Mouse (Mus musculus) left cerebral cortex, postnatal 36 days (tissue): ENCODE measurements around the gene Phlpp2. TPM values are rescaled to one million over a fixed set of nuclear protein-coding genes. Genes with fewer than 3 reads are reported as not detected.
"Not testable (repeated sequence)": the region's sequence is repeated elsewhere in the genome, so short reads cannot be mapped to it uniquely, and the experiment has no call there.

Experiments
- DNase-seq, 2 experiments: peaks; one replicate each; pipeline ENCODE4 v3.0.0; 2021 to 2022; ENCODE audit warnings: low spot score in 2 of 2, mixed read lengths in 1 of 2
- intact Hi-C: fragments of 180-260 bp; cut with DNase I; formaldehyde crosslinking; loops from one replicate; pipeline ENCODE4 v1.15.1; 2025
- total RNA-seq, 2 experiments: library from RNA; stranded (reverse); gene quantifications; 2 replicates each; pipeline ENCODE4 v1.2.3; 2021

The Phlpp2 gene
- total RNA-seq = 10 to 100 TPM; 31.9 to 39.3 TPM

- intact Hi-C loops = loop anchor here (5.0 to 10.0 kb wide), 2 partner anchors 49 to 153 kb away; no protein-coding TSS in a partner anchor
- peak; percentile 93 for DNase-seq
Measured at GRCm38 (mm10) chr8:109868003-109868679, at the start of gene Phlpp2. Phlpp2 (plus strand) TSS chr8:109868542.

GRCm38 (mm10) chr8:109823561-109823960 lies 44.8 kb upstream of the Phlpp2 start:
- no peak for DNase-seq
- intact Hi-C loops = no loop called here

- intact Hi-C loops = no loop called here
- DNase-seq = no peak
Measured at GRCm38 (mm10) chr8:109839822-109840221, 28.5 kb upstream of the Phlpp2 start.

- intact Hi-C loops = no loop called here
- no peak for DNase-seq
Measured at GRCm38 (mm10) chr8:109842468-109842867, 25.9 kb upstream of the Phlpp2 start.

- DNase-seq = no peak
- intact Hi-C loops = no loop called here
Measured at GRCm38 (mm10) chr8:109847866-109848265, 20.5 kb upstream of the Phlpp2 start.

- intact Hi-C loops = no loop called here
- no peak for DNase-seq
Measured at GRCm38 (mm10) chr8:109848981-109849380, 19.4 kb upstream of the Phlpp2 start.

GRCm38 (mm10) chr8:109853423-109853822 lies 14.9 kb upstream of the Phlpp2 start:
- DNase-seq = peak in 1 of 2 experiments; percentile 51
- intact Hi-C loops = loop anchor here (5.0 kb wide), 1 partner anchor 64 kb away; no protein-coding TSS in a partner anchor

- intact Hi-C loops = loop anchor here (5.0 kb wide), 1 partner anchor 63 kb away; no protein-coding TSS in a partner anchor
- DNase-seq = no peak
Measured at GRCm38 (mm10) chr8:109854522-109854921, 13.8 kb upstream of the Phlpp2 start.

- no peak for DNase-seq
- intact Hi-C loops = no loop called here
Measured at GRCm38 (mm10) chr8:109855451-109855850, 12.9 kb upstream of the Phlpp2 start.

- intact Hi-C loops = loop anchor here (10.0 kb wide), 1 partner anchor 149 kb away; no protein-coding TSS in a partner anchor
- DNase-seq = no peak
Measured at GRCm38 (mm10) chr8:109863398-109863797, 4.9 kb upstream of the Phlpp2 start.

GRCm38 (mm10) chr8:109864798-109865197 lies 3.5 kb upstream of the Phlpp2 start:
- DNase-seq = no peak
- intact Hi-C loops = loop anchor here (5.0 to 10.0 kb wide), 2 partner anchors 53 to 150 kb away; no protein-coding TSS in a partner anchor

- peak; percentile 31 to 38 for DNase-seq
- intact Hi-C loops = loop anchor here (5.0 to 10.0 kb wide), 2 partner anchors 52 to 151 kb away; no protein-coding TSS in a partner anchor
Measured at GRCm38 (mm10) chr8:109865536-109865935, 2.8 kb upstream of the Phlpp2 start.

- intact Hi-C loops = loop anchor here (5.0 to 10.0 kb wide), 2 partner anchors 51 to 152 kb away; no protein-coding TSS in a partner anchor
- no peak for DNase-seq
Measured at GRCm38 (mm10) chr8:109866690-109867089, 1.7 kb upstream of the Phlpp2 start.

GRCm38 (mm10) chr8:109868680-109869361 lies 479 bp downstream of the Phlpp2 start:
- peak; percentile 73 to 77 for DNase-seq
- intact Hi-C loops = loop anchor here (5.0 to 10.0 kb wide), 2 partner anchors 48 to 154 kb away; no protein-coding TSS in a partner anchor

- DNase-seq = no peak
- intact Hi-C loops = no loop called here
Measured at GRCm38 (mm10) chr8:109871056-109871455, 2.7 kb downstream of the Phlpp2 start.

GRCm38 (mm10) chr8:109873800-109874199 lies 5.5 kb downstream of the Phlpp2 start:
- DNase-seq, intact Hi-C loops: not testable (repeated sequence)

GRCm38 (mm10) chr8:109880012-109880662 lies 11.8 kb downstream of the Phlpp2 start:
- intact Hi-C loops = no loop called here
- DNase-seq = no peak

- no peak for DNase-seq
- intact Hi-C loops = no loop called here
Measured at GRCm38 (mm10) chr8:109885294-109885693, 17.0 kb downstream of the Phlpp2 start.

- no peak for DNase-seq
- intact Hi-C loops = no loop called here
Measured at GRCm38 (mm10) chr8:109889211-109889610, 20.9 kb downstream of the Phlpp2 start.
